Mouse (Mus musculus) granulocyte monocyte progenitor cell, adult 5-6 weeks (primary cell): ENCODE measurements at regions not wholly inside any gene's neighbourhood (a gene's known extent, or its start where the extent isn't known, plus 50 kb on each side); places are given as distances from the start of the nearest gene placed in this dataset.

ENCODE experiments used
- ATAC-seq: replicated peaks from 2 replicates; pipeline ENCODE4 v1.8.0; 2016; ENCODE audit warnings: mild to moderate bottlenecking, moderate TSS enrichment, inconsistent platforms; ENCODE audit not compliant: poor library complexity, severe bottlenecking

- ATAC-seq, result no peak
These were observed 100.7 kb upstream of the Chrna7 start for GRCm38 (mm10) chr7:63313096-63313495.

DNA sequence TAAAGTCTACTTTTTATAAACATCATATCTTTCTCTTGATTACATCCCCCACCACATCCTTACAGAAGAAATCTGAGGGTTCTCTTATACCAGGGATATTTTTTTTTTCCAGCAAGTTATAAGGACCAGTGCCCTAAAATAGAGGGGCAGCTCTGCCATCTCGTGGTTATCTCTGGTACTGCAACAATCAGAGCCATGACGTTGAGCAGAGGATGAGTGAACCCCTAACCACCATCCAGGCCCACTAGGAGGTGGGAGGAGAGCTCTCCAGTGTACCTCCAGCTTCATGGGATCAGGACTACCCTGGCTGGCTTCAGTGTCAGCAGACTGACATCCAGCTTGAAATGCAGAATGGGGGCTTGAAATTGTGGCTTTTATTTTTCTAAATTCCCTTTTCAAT lies 107.2 kb upstream of the Chrna7 start:
- peak; percentile 73 for ATAC-seq

- ATAC-seq, result no peak
These were observed 108.8 kb upstream of the Chrna7 start for GRCm38 (mm10) chr7:63321171-63321570.

DNA sequence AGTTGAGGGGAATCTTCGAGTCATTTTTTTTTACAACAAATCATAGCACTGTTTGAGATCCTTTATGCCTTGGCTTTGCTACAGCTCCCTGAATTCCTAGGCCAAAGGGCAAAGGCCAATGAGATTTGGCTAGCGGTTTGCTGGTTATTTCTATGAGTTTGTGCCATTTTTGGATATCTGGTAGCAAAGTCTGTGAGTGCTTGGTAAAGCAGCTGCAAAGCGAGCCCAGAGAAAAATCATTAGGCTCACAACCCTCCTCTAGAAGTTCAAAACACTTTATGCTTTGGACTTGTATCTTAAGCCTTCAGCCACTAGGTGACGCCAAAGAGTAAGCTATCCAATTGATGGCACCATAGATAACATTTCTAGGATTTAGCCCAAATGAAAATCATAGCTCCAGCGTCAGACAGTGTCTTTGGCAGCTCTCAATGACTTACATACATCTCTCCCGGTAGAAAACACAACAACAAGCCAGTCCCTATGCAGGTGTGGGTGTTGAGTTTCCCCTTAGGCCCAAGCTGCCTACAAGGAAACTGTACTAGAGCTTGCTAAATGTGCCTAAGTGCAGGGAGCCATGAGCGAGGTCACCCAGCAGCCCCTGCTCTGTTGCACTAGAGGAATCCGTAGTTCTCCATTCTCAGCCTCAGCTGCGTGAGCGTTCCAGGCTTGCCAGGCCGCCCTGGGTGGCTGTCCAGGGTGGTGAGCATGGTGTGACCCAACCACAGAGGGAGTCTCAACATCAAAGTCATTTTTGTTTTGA lies 109.8 kb upstream of the Chrna7 start:
- peak; percentile 46; the same call in 1 of the 2 replicates for ATAC-seq

DNA sequence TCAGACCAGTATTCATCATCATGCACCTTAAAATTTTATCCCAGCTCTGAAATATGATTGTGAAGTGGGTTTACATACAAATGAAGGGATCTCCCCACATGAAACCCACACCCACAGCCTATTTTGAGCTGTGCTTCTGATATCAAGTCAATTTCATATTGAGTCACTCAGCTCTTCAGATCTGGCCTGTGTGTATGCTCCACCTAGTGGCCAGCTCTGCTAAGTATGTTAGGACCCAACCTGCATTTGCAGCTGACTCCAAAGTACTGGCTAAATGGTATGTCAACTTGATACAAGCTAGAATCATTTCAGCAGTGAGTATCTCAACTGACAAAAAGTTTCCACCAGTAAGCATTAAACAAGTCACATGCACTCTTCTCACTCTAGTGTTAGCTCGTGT lies 109.4 kb upstream of the Otud7a start:
- no peak for ATAC-seq

- ATAC-seq, result no peak
These were observed 108.5 kb upstream of the Otud7a start for GRCm38 (mm10) chr7:63336072-63336471.

- no peak for ATAC-seq
These were observed 102.8 kb upstream of the Otud7a start for GRCm38 (mm10) chr7:63341716-63342115.

DNA sequence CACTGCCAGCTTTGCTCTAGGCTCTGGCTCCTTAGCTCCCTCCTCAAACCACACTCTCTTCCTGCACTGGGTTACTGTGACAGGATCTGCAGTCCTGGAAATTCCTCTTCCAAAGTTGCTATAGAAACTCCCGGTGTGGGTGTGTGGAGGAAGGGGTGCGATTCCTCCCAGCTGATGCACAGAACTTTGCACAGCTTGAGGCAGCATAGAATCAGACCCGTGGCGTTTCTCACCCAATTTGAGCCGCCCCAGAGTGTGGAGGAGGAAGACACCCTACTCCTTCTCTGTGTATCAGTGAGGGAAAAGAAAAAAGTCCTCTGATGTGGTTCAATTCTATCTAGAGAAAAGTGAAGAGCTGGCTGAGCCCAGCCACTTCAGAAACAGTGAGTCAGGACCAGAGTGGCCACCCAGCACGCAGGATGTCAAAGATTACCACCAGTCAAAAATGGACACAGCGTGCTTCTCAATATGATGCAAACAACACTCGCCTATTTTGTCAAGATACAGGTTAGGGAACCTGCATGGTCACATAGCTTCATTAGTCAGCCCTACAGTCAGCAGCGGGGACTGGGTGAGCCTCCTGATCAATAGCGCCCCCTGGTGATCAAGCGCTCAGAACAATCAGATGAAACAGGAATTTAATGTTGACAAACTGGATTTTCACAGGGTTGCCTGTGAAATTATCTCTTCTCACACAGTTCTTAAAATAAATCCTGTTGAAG lies 98.7 kb upstream of the Otud7a start:
- peak; percentile 35; the same call in 1 of the 2 replicates for ATAC-seq

GRCm38 (mm10) chr7:63346393-63346730 lies 98.2 kb upstream of the Otud7a start:
- ATAC-seq, result no peak
